Mouse (Mus musculus) hindbrain, embryonic 11.5 days (tissue): ENCODE results near the gene Avp. TPM values are rescaled to one million over a fixed set of nuclear protein-coding genes. Genes with fewer than 3 reads are reported as not detected.

Source experiments
- ATAC-seq: fragments of 200-750 bp; cut with Nextera tagmentation; 2 replicates; pipeline ENCODE4 v1.8.0; 2017; ENCODE audit warnings: mild to moderate bottlenecking, moderate TSS enrichment, moderate library complexity; ENCODE audit not compliant: low FRiP score
- DNase-seq: peaks from one replicate; pipeline ENCODE4 v3.0.0-alpha.2; 2015; ENCODE audit warnings: low spot score
- H3K27ac ChIP-seq: fragments of 300-500 bp; sonication (generic); 2 replicates; pipeline ENCODE4 v1.5.1; 2014; ENCODE audit warnings: mild to moderate bottlenecking, low read depth, low read length
- H3K27me3 ChIP-seq: fragments of 300-500 bp; sonication (generic); 2 replicates; pipeline ENCODE4 v1.6.1; 2014; ENCODE audit warnings: mild to moderate bottlenecking, low read length, moderate library complexity, mixed read lengths; ENCODE audit not compliant: control insufficient read depth, insufficient read depth
- H3K36me3 ChIP-seq: fragments of 300-500 bp; sonication (generic); 2 replicates; pipeline ENCODE4 v1.6.1; 2014; ENCODE audit warnings: mild to moderate bottlenecking, low read length, moderate library complexity, mixed read lengths; ENCODE audit not compliant: control insufficient read depth, insufficient read depth
- H3K4me1 ChIP-seq: fragments of 300-500 bp; sonication (generic); replicated peaks from 2 replicates; pipeline ENCODE4 v1.6.1; 2014; ENCODE audit warnings: low read length, mixed read lengths; ENCODE audit not compliant: control insufficient read depth, insufficient read depth
- H3K4me2 ChIP-seq: fragments of 300-500 bp; sonication (generic); replicated peaks from 2 replicates; pipeline ENCODE4 v1.6.1; 2014; ENCODE audit warnings: mild to moderate bottlenecking, low read depth, low read length
- H3K4me3 ChIP-seq: fragments of 300-500 bp; sonication (generic); 2 replicates; pipeline ENCODE4 v1.5.1; 2014; ENCODE audit warnings: low read depth, low read length
- H3K9ac ChIP-seq: fragments of 300-500 bp; sonication (generic); 2 replicates; pipeline ENCODE4 v1.6.1; 2014; ENCODE audit warnings: low read depth, low read length
- H3K9me3 ChIP-seq: fragments of 300-500 bp; sonication (generic); 2 replicates; pipeline ENCODE4 v1.6.1; 2016; ENCODE audit warnings: low read length; ENCODE audit not compliant: control insufficient read depth
- WGBS: fragments of 180-500 bp; shearing (Covaris S2); extraction: QIAGEN DNeasy Blood & Tissue Kit; methylation state at CpG from one replicate; pipeline ENCODE4 v1.1.7; 2014; 5-methylcytosine and 5-hydroxymethylcytosine counted together
- polyA plus RNA-seq: library from polyadenylated mRNA; unstranded; fragments of >200 nt; fragmentation: Nextera tagmentation; extraction: Ambion mirVana; gene quantifications from 2 replicates; pipeline ENCODE4 v1.2.1, GENCODE M21; 2014

Avp gene
- polyA plus RNA-seq, 1 experiment from 2014 or later, result not detected

DNA sequence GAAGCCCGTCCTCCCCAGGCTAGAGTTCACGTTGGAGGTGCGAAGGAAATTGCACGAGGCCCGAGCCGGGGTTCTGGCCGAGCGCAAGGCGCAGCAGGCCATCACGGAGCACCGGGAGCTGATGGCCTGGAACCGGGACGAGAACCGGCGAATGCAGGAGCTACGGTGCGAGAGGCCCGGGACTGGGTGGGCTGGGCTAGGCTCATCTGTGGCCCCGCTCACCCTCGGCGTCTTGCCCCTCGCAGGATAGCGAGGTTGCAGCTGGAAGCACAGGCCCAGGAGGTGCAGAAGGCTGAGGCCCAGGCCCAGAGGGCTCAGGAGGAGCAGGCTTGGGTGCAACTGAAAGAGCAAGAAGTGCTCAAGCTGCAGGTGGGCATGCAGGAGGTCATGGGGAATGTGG lies 18.3 kb downstream of the Avp start:
- H3K9me3 ChIP-seq, result no peaks in the 10 kb centered on the region
- peak; percentile 51; the same call in 1 of the 2 replicates for ATAC-seq
- H3K27ac ChIP-seq, result no peak overlapping the region
- WGBS, result 2% methylated on average over 22 of the region's 23 CpGs
- DNase-seq, result no peak
- peak overlapping the region; percentile 88 for H3K4me2 ChIP-seq
- peak overlapping the region; percentile 89 for H3K4me3 ChIP-seq
- H3K4me1 ChIP-seq, result 0 out of 2 replicates have a peak, but pooled peaks cover 3% of the 10 kb centered on the region
- H3K36me3 ChIP-seq, result no peaks in the 10 kb centered on the region
- H3K27me3 ChIP-seq, result no peaks in the 10 kb centered on the region
- peak overlapping the region; percentile 85 for H3K9ac ChIP-seq

DNA sequence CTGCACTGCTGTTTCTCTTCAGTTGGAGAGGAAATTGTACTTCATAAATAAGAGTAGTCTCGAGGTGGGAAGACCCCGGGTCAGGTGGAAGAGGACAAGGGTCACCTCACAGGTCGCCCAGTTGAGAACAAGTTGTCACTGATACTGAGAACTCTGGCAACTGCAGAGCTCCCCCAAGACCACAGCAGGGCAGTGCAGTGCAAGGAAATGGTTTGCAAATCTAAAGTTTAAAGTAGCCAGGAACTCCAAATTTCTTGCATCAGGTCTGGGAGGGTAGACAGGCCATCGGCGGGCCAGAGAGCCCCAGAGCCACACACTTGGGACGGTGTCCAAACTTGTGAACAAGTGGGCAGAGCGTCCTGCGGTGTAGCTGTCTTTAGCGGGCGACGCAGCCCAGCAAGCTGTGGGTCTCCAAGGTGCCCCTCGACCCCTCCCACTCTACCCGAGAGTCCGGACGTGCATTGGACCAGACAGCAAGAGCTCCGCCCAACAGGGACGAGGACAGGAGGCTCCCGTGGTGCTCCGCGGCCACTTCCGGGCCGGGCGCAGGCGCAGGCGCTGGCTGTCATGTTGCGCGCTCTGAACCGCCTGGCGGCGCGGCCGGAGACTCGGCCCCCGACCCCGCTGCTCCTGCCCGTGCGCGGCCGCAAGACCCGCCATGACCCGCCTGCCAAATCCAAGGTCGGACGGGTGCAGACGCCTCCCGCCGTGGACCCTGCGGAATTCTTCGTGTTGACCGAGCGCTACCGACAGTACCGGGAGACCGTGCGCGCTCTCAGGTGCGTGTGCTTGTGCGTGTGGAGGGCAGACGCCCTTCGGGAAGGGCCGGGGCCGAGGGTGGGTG lies 18.9 kb downstream of the Avp start, which contains the start of gene Mrps26:
Gene Mrps26 (plus strand): TSS at position 531 of the 844 bp plus-strand sequence.
- Histone ChIP-seq H3K27ac (no peak within 1 kb of the TSS), H3K9me3 (no peaks in the 10 kb centered on the region), H3K4me3 (peak within 1 kb of the TSS; percentile 89), H3K4me2 (peak within 1 kb of the TSS; percentile 88), H3K9ac (peak within 1 kb of the TSS; percentile 85), H3K4me1 (0 out of 2 replicates have a peak, but pooled peaks cover 3% of the 10 kb centered on the region), H3K27me3 (no peaks in the 10 kb centered on the region), H3K36me3 (no peaks in the 10 kb centered on the region)
- 1% methylated on average over 61 of the region's 61 CpGs for WGBS
- DNase-seq (peak; percentile 92), ATAC-seq (peak; percentile 99)

DNA sequence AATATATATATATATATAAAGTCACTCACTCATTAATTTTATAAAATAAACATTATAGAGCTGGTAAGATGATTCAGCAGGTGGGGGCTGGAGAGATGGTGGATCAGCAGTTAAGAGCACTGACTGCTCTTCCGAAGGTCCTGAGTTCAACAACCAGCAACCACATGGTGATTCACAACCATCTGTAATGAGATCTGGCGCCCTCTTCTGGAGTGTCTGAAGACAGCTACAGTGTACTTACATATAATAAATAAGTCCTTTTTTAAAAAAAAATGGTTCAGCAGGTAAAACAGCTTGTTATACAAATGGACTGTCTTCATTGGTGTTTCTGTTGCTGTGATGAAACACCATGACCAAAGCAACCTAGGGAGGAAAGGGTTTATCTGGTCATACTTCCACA lies 24.3 kb downstream of the Avp start:
- Histone ChIP-seq H3K9me3 (no peaks in the 10 kb centered on the region), H3K27me3 (no peaks in the 10 kb centered on the region), H3K36me3 (no peaks in the 10 kb centered on the region; the same call in 1 of the 2 replicates), H3K27ac (no peak overlapping the region), H3K9ac (no peak overlapping the region), H3K4me3 (no peak overlapping the region), H3K4me2 (no peak overlapping the region), H3K4me1 (no peaks in the 10 kb centered on the region)
- DNase-seq (no peak), ATAC-seq (no peak)
- WGBS, result 65% methylated on average over 2 of the region's 2 CpGs

DNA sequence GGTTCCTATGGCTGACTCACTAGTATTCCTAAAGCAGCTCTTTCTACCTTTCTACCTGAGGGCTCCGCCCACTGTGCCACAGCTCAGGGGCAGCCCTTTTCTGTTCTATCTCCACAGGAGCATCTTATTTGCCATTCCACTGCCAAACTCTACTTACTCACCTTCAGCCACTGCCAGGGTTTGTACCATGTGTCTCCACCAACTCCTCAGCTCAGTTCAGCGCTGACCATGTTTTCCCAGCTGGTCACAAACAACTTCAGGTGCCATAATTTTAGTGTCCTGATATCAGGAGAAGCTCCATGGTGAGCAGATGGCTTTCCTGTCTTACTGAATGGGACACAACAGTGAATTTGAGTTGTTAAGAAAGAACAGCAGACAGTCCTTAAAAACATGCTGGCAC lies 24.9 kb downstream of the Avp start:
- 92% methylated on average over 2 of the region's 2 CpGs for WGBS
- no peak overlapping the region for H3K27ac ChIP-seq
- H3K36me3 ChIP-seq, result no peaks in the 10 kb centered on the region; the same call in 1 of the 2 replicates

DNA sequence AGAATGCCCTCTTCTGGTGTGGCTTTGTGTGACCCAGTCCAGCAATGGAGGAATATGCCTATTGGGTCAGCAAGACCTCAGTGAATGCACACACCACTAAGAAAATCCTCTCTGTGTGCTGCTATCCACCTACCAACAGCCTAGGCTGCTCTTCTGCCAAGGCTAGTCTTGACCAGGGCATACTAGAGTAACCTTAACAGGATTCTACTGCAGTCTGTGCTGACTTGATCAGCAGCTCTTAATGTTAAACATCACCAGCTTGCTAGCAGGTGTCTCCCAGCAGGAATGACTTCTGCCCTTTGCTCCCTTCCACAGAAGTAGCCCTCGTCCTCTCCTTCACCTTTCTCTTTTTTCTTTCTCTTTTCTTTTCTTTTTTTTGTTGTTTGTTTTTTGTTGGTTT lies 26.1 kb downstream of the Avp start:
- no peak for ATAC-seq
- no peak for DNase-seq

More for the DNA sequence above, 24.9 kb downstream of the Avp start:
- Histone ChIP-seq H3K4me1 (no peaks in the 10 kb centered on the region), H3K9ac (no peak overlapping the region), H3K27me3 (no peaks in the 10 kb centered on the region), H3K4me2 (no peak overlapping the region), H3K9me3 (no peaks in the 10 kb centered on the region), H3K4me3 (no peak overlapping the region)
- no peak for ATAC-seq
- no peak for DNase-seq

DNA sequence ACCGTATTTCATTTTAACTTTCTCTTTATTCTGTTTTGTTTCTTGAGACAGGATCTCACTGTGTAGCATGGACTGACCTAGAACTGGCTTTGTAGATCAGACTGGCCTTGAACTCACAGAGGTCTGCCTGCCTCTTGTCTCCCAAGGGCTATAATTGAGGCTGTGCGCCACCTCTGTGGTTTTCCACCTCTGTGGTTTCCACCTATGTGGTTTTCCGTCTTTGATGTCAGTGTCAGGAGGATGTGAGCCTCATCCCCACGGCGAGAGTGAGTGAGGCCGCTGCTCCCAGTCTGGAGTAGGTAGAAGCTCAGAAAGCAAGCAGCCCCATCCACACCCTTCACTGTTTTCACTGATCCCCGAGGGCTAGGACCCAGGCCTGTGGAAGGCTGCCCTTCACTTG lies 27.5 kb downstream of the Avp start:
- Histone ChIP-seq H3K27ac (no peak overlapping the region), H3K36me3 (no peaks in the 10 kb centered on the region; the same call in 1 of the 2 replicates), H3K9ac (no peak overlapping the region), H3K4me1 (no peaks in the 10 kb centered on the region), H3K27me3 (no peaks in the 10 kb centered on the region), H3K4me2 (no peak overlapping the region), H3K9me3 (no peaks in the 10 kb centered on the region), H3K4me3 (no peak overlapping the region)
- no peak for ATAC-seq
- DNase-seq, result no peak
- WGBS, result 89% methylated on average over 7 of the region's 7 CpGs

More for the DNA sequence above, 26.1 kb downstream of the Avp start:
- H3K4me3 ChIP-seq, result no peak overlapping the region
- no peaks in the 10 kb centered on the region for H3K4me1 ChIP-seq
- no peaks in the 10 kb centered on the region for H3K27me3 ChIP-seq
- no peak overlapping the region for H3K27ac ChIP-seq
- no peak overlapping the region for H3K4me2 ChIP-seq
- no peaks in the 10 kb centered on the region for H3K9me3 ChIP-seq
- WGBS, result 65% methylated on average over 1 of the region's 1 CpGs
- no peak overlapping the region for H3K9ac ChIP-seq
- H3K36me3 ChIP-seq, result no peaks in the 10 kb centered on the region; the same call in 1 of the 2 replicates

DNA sequence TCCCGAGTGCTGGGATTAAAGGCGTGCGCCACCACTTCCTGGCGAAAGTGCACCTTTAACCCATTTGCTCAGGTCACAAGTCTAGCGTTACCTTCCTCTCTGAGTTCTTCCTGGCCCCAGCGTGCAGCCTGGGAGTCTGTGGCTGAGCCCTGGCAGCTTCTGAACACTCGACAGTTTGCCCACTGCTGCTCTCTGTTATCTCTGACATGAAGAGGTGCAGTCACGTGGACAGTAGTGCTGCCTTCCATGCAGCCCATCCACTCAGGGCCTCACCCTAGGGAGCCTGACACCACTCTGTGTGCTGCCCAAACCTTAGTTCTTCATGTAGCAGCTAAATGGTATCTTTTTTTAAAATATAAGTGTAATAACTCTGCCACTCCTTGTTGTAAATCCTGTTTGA lies 35.4 kb downstream of the Avp start:
- peaks cover 20% of the 10 kb centered on the region for H3K36me3 ChIP-seq
- WGBS, result 96% methylated on average over 8 of the region's 8 CpGs
- H3K27ac ChIP-seq, result no peak overlapping the region
- no peak overlapping the region for H3K4me2 ChIP-seq
- no peaks in the 10 kb centered on the region for H3K9me3 ChIP-seq
- DNase-seq (no peak), ATAC-seq (no peak)
- no peak overlapping the region for H3K9ac ChIP-seq
- no peaks in the 10 kb centered on the region for H3K4me1 ChIP-seq
- no peak overlapping the region for H3K4me3 ChIP-seq
- H3K27me3 ChIP-seq, result no peaks in the 10 kb centered on the region

DNA sequence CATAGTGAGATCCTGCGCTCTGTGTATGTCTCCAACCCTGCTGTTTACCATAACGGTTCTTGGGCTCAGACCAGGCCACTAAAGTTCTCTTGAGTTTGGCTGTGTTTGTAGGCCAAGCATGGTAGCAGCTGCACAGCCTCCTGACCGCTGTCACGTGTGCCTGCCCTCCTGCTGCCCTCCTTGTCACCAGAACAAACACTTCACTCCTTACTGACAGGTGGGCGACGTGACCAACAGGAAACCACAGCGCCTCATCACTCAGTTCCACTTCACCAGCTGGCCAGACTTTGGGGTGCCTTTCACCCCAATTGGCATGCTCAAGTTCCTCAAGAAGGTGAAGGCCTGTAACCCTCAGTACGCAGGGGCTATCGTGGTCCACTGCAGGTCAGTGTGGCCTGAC lies 42.1 kb downstream of the Avp start:
- DNase-seq, result no peak
- Histone ChIP-seq H3K4me3 (no peak overlapping the region), H3K9ac (no peak overlapping the region), H3K9me3 (no peaks in the 10 kb centered on the region), H3K36me3 (peaks cover 12% of the 10 kb centered on the region), H3K4me2 (no peak overlapping the region), H3K27ac (no peak overlapping the region), H3K27me3 (no peaks in the 10 kb centered on the region), H3K4me1 (no peaks in the 10 kb centered on the region)
- no peak for ATAC-seq
- 88% methylated on average over 9 of the region's 9 CpGs for WGBS
